Mouse (Mus musculus): ENCODE measurements around the gene Foxi1.

DNA sequence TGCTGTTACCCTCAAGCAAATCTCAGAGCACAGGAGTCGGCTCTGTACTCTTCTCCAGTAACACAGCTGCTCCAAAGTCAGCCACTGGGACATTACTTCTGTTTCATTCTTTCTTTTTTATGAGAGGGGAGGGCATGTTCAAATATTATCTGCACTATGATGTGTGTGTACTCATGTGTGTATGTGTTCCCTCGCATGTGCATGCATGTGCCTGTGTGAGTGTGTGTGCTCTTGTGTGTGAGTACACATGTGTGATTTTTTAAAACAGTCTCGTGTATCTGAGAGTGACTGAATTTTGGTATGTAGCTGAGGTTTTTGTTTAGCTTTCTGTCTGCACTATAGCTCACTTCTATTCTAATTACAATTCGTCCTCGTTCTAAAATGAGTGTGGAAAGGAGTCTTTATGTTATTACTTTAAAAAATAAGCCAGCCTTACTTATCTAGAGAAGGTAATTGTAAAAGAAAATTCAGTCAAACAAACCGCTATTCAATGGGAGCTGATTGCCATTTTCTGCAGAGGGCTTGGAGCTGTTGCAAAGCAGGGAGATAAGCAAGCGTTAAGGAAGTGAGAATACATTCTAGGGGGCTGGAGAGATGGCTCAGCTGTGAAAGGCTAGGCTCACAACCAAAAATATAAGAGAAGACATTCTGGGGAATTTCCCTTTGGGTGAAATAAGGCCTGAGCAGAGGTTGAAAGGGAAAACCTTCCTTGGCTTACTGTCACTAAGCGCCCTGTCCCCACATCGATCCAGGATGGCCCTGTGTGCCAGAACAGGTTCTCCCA lies 13.5 kb downstream of the Foxi1 start:
- TF ChIP-seq CTCF (IDR thresholded peaks at IDR 0.05; ENCODE audit: control insufficient read depth, insufficient read depth, insufficient replicate concordance, low read depth, low read length) (no peak), POLR2A (IDR thresholded peaks at IDR 0.05; ENCODE audit: control insufficient read depth, low read depth, low read length) (no peak)
